Mouse (Mus musculus) lung, adult 10 weeks (tissue): ENCODE results near the gene Pnpla6. TPM values are rescaled to one million over a fixed set of nuclear protein-coding genes. Genes with fewer than 3 reads are reported as not detected.

Source experiments
- polyA plus RNA-seq: library from polyadenylated mRNA; stranded (reverse); fragments of 350-450 nt; fragmentation: Illumina TruSeq; extraction: RNeasy Lipid Tissue Mini Kit (QIAGEN cat#74804); gene quantifications from one replicate; pipeline ENCODE4 v1.2.3, GENCODE M21; 2014; ENCODE audit warnings: low read depth, low replicate concordance; ENCODE audit not compliant: insufficient read depth

Gene Pnpla6
- polyA plus RNA-seq: 19.3 TPM

DNA sequence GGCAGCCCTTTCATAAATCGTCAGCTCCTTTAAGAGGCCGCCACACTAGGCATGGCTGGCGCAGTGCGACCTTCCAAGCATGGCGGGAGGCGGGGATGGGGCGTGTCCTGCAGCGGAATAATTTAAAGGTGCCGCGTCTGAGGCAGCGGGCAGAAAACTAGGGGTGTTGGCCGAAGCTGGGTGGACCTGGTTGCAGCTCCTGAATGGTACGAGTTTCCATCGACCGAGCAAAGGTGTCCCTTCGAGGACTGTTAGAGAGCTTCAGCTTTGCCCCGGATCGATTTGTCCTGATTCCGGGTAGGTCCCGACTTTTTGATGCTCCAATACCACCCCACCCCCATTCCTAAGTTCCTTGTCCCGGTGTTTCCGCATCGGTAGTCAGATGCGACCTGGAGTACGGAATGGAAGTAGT lies at the start of gene Pnpla6:
Gene Pnpla6 (plus strand): TSS at position 125 of the 412 bp plus-strand sequence.

DNA sequence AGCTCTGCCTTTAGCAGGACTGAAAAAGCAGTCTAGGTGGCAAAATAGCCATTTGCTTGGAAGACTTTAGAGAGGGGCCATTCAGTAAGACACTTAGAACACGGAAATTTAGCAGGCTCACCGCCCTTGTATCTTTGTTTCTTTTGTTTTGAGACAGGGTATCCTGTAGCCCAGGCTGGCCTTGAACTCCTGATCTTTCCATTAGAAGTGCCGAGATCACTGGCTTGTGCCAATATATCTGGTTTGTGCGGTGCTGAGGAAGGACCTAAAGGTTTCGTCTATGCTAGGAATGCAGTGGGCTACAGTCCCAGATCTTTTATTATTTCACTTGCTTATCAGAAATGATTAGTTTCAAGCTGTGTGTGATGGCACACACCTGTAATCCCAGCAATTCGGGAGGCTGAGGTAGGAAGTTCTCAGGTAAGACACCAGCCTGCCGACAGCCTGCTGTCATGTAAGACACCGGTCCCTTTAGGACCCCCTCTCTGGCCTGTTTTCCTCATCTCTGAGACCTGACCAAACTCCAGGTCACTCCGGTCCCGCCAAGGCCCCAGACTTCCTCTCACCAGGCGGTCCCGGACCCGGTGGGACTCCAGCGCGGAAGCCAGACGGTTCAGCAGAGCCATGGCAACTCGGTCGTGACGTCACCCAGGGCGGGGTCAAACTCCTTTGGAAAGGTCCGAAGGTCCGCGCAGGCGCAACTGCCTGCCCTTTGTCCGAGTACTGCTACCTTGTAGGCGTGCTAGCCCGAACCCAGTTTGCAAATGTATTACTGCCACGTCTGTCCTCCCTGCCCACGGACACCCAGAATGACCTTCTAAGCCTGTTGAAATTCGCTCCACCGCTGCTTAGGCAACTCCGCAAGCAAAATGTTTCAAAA lies 47.9 kb upstream of the Pnpla6 start, which contains the start of gene Pex11g:
Gene Pex11g (minus strand): TSS at position 675 of the 880 bp plus-strand sequence.

DNA sequence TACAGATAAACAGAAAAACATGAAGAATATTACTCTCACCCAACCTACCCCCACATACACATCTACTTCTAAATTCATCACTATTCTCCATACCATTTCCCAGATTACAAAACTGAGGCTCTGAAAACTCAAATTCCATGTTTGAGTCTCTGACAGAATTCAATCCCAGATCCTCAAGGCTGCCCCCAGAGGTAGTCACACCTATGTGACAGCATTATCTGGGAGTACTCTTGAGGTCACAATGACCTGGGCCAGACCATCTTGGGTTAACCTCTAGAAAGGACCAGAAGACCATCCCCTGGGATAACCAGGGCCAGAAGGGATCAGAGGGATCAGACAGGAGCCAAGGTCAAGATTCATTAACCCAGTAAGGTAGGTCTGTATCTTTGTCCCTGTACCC lies 44.6 kb upstream of the Pnpla6 start, which contains the start of gene Tex45:
Gene Tex45 (plus strand): TSS at position 301 of the 400 bp plus-strand sequence.

DNA sequence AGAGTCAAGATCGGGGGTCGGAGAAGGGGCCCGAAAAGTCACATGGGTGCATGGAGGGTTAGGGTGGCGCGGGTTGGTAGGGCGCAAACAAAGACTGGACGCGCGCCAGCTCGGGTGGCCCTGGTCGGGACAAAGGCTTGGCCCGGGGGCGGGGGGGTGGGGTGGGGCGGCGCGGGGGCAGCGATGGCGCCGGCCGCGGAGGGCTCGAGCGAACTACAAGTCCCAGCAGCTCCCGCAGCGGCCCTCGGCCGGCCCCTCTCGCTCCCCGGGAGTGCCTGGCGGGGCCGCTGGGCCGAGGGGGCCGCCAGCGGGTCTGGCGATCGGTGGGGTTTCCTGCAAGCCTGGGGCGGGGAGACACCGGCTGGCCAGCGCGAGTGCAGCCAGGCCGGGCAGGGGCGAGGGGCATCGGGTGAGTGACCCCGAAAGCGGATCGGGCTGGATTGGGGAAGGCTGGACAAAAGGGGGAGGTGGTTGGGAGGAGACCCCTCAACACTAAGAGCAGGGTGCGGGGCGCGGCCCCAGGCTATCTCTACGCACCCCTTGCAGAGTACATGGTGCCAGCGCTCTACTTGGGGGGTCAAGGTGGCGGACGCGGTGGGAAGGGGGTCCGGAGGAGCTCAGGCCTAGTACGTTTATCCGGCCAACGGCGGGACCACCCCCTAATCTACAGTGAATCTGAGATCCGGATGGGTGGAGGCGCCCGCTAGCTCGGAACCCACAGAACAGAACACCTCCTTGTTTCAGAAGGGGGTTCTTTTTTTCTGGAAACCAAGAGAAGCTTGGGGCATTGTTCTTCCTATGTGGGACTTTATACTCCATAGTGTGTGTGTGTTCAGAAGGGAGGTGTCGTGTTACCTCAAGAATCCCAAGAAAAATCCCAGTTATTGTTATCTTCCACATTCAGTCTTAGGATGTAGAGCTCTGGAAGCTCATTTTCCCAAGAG lies 22.0 kb upstream of the Pnpla6 start, which contains the start of gene Zfp358:
Gene Zfp358 (plus strand): TSS at position 238 of the 944 bp plus-strand sequence.

DNA sequence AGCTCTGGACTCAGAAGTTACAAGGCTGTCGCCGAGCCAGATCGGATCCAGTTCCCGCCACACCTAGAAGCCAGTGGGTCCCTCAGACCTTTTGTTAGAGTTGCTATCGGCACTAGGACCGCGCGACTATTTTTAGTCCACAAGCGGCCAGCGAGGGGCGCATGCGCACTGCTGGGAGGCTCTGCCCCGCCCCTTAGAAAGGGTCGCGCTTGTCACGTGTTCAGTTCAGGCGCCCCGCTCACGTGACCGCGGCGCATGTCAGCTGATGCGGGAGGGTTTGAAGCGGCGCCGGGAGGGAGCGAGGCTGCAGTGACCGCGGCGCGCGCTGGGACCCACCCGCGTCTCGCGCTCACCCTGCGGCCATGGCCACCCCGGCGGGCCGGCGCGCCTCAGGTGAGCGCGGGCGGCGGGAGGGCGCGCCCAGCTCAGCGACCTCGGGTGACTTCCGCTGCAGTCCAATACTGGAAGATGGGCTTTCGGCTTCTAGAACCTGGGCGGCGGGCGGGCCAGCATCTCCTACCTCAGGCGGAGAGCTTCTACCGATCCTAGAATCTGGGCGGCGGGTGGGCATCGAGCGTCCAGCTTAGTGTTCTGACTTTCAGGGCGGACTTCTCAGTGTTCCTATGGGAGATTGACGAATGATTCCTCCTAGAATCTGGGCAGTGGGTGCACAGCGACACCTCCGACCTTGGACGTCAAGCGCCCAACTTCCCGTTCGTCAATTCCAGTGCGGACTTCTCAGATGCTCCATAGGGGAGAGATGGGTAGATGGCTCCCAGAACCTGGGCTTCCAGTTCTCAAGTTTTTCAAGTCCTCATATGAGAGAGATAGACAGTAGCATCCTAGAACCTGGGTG lies 14.7 kb upstream of the Pnpla6 start, which contains the start of gene Mcoln1:
Gene Mcoln1 (plus strand): TSS at position 223 of the 856 bp plus-strand sequence.

DNA sequence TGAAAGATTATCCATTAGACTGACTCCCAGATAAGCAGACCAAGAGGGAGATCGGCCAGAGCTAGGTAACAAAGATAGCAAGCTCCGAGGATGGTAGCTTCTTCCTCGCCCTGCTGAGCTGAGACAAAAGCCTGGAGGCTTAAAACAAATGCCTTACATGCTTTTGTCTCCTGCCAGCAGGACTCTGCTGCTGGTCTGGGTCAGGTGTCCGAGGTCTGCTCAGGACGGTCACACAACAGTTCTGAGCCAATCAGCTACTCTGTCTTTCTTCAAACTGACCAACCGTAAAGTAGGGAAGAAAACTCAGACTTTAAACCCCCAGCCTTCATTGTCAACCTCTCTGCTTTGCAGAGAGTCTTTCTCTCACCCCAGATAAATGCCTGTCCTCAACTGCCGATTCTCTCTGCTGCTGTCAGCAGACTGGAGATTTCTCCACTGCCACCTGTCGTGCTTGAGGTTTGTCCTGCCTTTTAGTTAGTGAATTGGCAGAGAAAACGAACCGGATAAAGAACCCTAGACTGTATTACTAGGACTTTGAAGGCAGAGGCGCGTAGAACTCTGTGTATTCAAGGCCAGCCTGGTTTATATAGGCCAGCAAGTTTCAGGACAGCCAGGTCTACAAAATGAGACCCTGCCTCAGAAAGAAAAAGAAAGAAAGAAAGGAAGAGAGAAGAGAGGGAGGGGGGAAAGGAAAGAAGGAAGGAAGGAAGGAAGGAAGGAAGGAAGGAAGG lies 52.6 kb downstream of the Pnpla6 start, which contains the start of gene C330021F23Rik:
Gene C330021F23Rik (plus strand): TSS at position 350 of the 731 bp plus-strand sequence.

DNA sequence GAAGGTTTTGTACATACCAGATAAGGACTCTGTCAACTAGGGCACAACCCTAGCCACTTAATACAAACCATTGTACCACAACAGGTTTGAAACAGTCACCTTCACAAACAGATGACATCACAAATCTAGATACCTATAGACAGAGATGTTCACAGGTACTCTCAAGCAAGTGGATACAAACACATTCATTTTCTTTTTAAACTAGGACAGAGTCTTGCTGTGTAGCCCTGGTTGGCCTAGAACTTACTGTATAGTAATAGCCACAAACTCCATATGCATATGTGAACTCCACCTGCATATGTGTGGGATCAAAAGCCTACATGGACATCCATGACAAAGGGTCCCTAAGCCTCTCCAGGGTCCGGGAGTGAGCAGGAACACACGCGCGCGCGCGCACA lies 71.8 kb downstream of the Pnpla6 start, which contains the start of gene Camsap3:
Gene Camsap3 (plus strand): TSS at position 301 of the 398 bp plus-strand sequence.

Other genes starting within 250 kb of the Pnpla6 start
- 6.5 TPM for gene Insr, start 235.8 kb upstream of the Pnpla6 start, polyA plus RNA-seq
- gene A430078G23Rik, start 162.0 kb upstream of the Pnpla6 start, polyA plus RNA-seq: 1.9 TPM
- 15.3 TPM for gene Arhgef18, start 122.4 kb upstream of the Pnpla6 start, polyA plus RNA-seq
- gene Pex11g, start 47.7 kb upstream of the Pnpla6 start, polyA plus RNA-seq: 7.5 TPM
- gene Tex45, start 44.5 kb upstream of the Pnpla6 start, polyA plus RNA-seq: not detected
- 16.9 TPM for gene Zfp358, start 22.2 kb upstream of the Pnpla6 start, polyA plus RNA-seq
- 27.1 TPM for gene Mcoln1, start 14.9 kb upstream of the Pnpla6 start, polyA plus RNA-seq
- not detected for gene C330021F23Rik, start 52.6 kb downstream of the Pnpla6 start, polyA plus RNA-seq
- gene Camsap3, start 71.9 kb downstream of the Pnpla6 start, polyA plus RNA-seq: 16.3 TPM
- 21.9 TPM for gene Xab2, start 105.9 kb downstream of the Pnpla6 start, polyA plus RNA-seq
- 83.2 TPM for gene Pet100, start 106.2 kb downstream of the Pnpla6 start, polyA plus RNA-seq
- gene Pcp2, start 110.2 kb downstream of the Pnpla6 start, polyA plus RNA-seq: not detected
- gene Stxbp2, start 115.6 kb downstream of the Pnpla6 start, polyA plus RNA-seq: 57.5 TPM
- gene Retn, start 140.4 kb downstream of the Pnpla6 start, polyA plus RNA-seq: 55.2 TPM
- gene Mcemp1, start 150.4 kb downstream of the Pnpla6 start, polyA plus RNA-seq: 26.2 TPM
- gene Fcor, start 157.0 kb downstream of the Pnpla6 start, polyA plus RNA-seq: 17.8 TPM
- gene Trappc5, start 160.9 kb downstream of the Pnpla6 start, polyA plus RNA-seq: 18.4 TPM
- 9.2 TPM for gene Fcer2a, start 178.8 kb downstream of the Pnpla6 start, polyA plus RNA-seq
- 1.3 TPM for gene Clec4g, start 205.3 kb downstream of the Pnpla6 start, polyA plus RNA-seq
- gene Cd209a, start 233.6 kb downstream of the Pnpla6 start, polyA plus RNA-seq: 15.2 TPM